Mouse (Mus musculus) hindbrain, embryonic 14.5 days (tissue): ENCODE data around the gene Nfib. TPM values are rescaled to one million over a fixed set of nuclear protein-coding genes. Genes with fewer than 3 reads are reported as not detected.
A peak's percentile ranks its signal among the peaks of the same experiment; 100 is the strongest.

Source experiments
- ATAC-seq: fragments of 200-750 bp; cut with Nextera tagmentation; 2 replicates; pipeline ENCODE4 v1.8.0; 2017; ENCODE audit warnings: moderate number of reproducible peaks, mild to moderate bottlenecking, moderate TSS enrichment, moderate library complexity; ENCODE audit not compliant: low FRiP score
- DNase-seq: peaks from one replicate; pipeline ENCODE4 v3.0.0-alpha.2; 2015; ENCODE audit warnings: low spot score
- H3K27ac ChIP-seq: fragments of 300-500 bp; sonication (generic); 2 replicates; pipeline ENCODE4 v1.5.1; 2014; ENCODE audit warnings: mild to moderate bottlenecking, moderate library complexity
- H3K27me3 ChIP-seq: fragments of 300-500 bp; sonication (generic); 2 replicates; pipeline ENCODE4 v1.6.1; 2014; ENCODE audit warnings: mild to moderate bottlenecking, low read length, mixed read lengths; ENCODE audit not compliant: control insufficient read depth, insufficient read depth
- H3K36me3 ChIP-seq: fragments of 300-500 bp; sonication (generic); replicated peaks from 2 replicates; pipeline ENCODE4 v1.6.1; 2014; ENCODE audit not compliant: control insufficient read depth, insufficient read depth
- H3K4me1 ChIP-seq: fragments of 300-500 bp; sonication (generic); replicated peaks from 2 replicates; pipeline ENCODE4 v1.6.1; 2014; ENCODE audit warnings: antibody characterized with exemption, low read length, mixed read lengths; ENCODE audit not compliant: control insufficient read depth, insufficient read depth
- H3K4me2 ChIP-seq: fragments of 300-500 bp; sonication (generic); replicated peaks from 2 replicates; pipeline ENCODE4 v1.6.1; 2014; ENCODE audit warnings: mild to moderate bottlenecking, moderate library complexity
- H3K4me3 ChIP-seq: fragments of 300-500 bp; sonication (generic); replicated peaks from 2 replicates; pipeline ENCODE4 v1.5.1; 2014; ENCODE audit warnings: mild to moderate bottlenecking, low read length
- H3K9ac ChIP-seq: fragments of 300-500 bp; sonication (generic); 2 replicates; pipeline ENCODE4 v1.6.1; 2014
- H3K9me3 ChIP-seq: fragments of 300-500 bp; sonication (generic); 2 replicates; pipeline ENCODE4 v1.6.1; 2016; ENCODE audit warnings: low read length; ENCODE audit not compliant: control insufficient read depth
- WGBS: fragments of 180-500 bp; shearing (Covaris S2); extraction: QIAGEN DNeasy Blood & Tissue Kit; methylation state at CpG from one replicate; pipeline ENCODE4 v1.1.7; 2014; 5-methylcytosine and 5-hydroxymethylcytosine counted together
- polyA plus RNA-seq: library from polyadenylated mRNA; unstranded; fragments of >200 nt; fragmentation: Nextera tagmentation; extraction: Ambion mirVana; gene quantifications from 2 replicates; pipeline ENCODE4 v1.2.1, GENCODE M21; 2014

The Nfib gene
- polyA plus RNA-seq, 1 experiment from 2014 or later: 90.8 TPM

GRCm38 (mm10) chr4:82402666-82403065 lies 302.9 kb downstream of the Nfib start:
- Histone ChIP-seq H3K36me3 (no peaks in the 10 kb centered on the region), H3K27me3 (no peaks in the 10 kb centered on the region), H3K9me3 (no peaks in the 10 kb centered on the region), H3K4me3 (no peak overlapping the region), H3K4me2 (no peak overlapping the region), H3K9ac (no peak overlapping the region), H3K4me1 (peaks cover 16% of the 10 kb centered on the region), H3K27ac (no peak overlapping the region)
- ATAC-seq (no peak), DNase-seq (no peak)
- WGBS: 95% methylated on average over 9 of the region's 9 CpGs

- no peaks in the 10 kb centered on the region for H3K36me3 ChIP-seq
- H3K4me2 ChIP-seq: no peak overlapping the region
- DNase-seq (no peak), ATAC-seq (no peak)
- H3K4me3 ChIP-seq: no peak overlapping the region
- no peak overlapping the region for H3K27ac ChIP-seq
- WGBS: 13% methylated on average over 3 of the region's 3 CpGs
- no peaks in the 10 kb centered on the region for H3K27me3 ChIP-seq
- H3K4me1 ChIP-seq: peaks cover 15% of the 10 kb centered on the region; the same call in 1 of the 2 replicates
- no peaks in the 10 kb centered on the region for H3K9me3 ChIP-seq
- H3K9ac ChIP-seq: no peak overlapping the region
Measured at GRCm38 (mm10) chr4:82401450-82402061, 304.0 kb downstream of the Nfib start.

- peak overlapping the region; percentile 55; the same call in 1 of the 2 replicates for H3K27ac ChIP-seq
- no peak for ATAC-seq
- no peak for DNase-seq
- WGBS: 12% methylated on average over 5 of the region's 5 CpGs
- H3K27me3 ChIP-seq: no peaks in the 10 kb centered on the region
- H3K9ac ChIP-seq: no peak overlapping the region
- no peak overlapping the region for H3K4me2 ChIP-seq
- no peaks in the 10 kb centered on the region for H3K9me3 ChIP-seq
- H3K4me3 ChIP-seq: no peak overlapping the region
- peaks cover 15% of the 10 kb centered on the region; the same call in 1 of the 2 replicates for H3K4me1 ChIP-seq
- H3K36me3 ChIP-seq: no peaks in the 10 kb centered on the region
Measured at GRCm38 (mm10) chr4:82400536-82400935, 305.0 kb downstream of the Nfib start.

- H3K4me1 ChIP-seq: peaks cover 13% of the 10 kb centered on the region; the same call in 1 of the 2 replicates
- 0 out of 2 replicates have a peak overlapping the region, but pooled peaks have one; percentile 55 for H3K27ac ChIP-seq
- ATAC-seq (peak; percentile 58; the same call in 1 of the 2 replicates), DNase-seq (peak; percentile 56)
- H3K36me3 ChIP-seq: no peaks in the 10 kb centered on the region
- H3K4me3 ChIP-seq: no peak overlapping the region
- H3K9ac ChIP-seq: no peak overlapping the region
- H3K27me3 ChIP-seq: no peaks in the 10 kb centered on the region
- WGBS: 52% methylated on average over 11 of the region's 11 CpGs
- H3K4me2 ChIP-seq: no peak overlapping the region
- H3K9me3 ChIP-seq: no peaks in the 10 kb centered on the region
Measured at GRCm38 (mm10) chr4:82399406-82400380, 305.9 kb downstream of the Nfib start.

GRCm38 (mm10) chr4:82398282-82398681 lies 307.3 kb downstream of the Nfib start:
- ATAC-seq: no peak
- 87% methylated on average over 2 of the region's 2 CpGs for WGBS
- Histone ChIP-seq H3K9me3 (no peaks in the 10 kb centered on the region), H3K4me3 (no peak overlapping the region), H3K27ac (no peak overlapping the region), H3K27me3 (no peaks in the 10 kb centered on the region), H3K36me3 (no peaks in the 10 kb centered on the region), H3K9ac (no peak overlapping the region), H3K4me1 (peaks cover 13% of the 10 kb centered on the region; the same call in 1 of the 2 replicates), H3K4me2 (no peak overlapping the region)
- DNase-seq: no peak

- no peak overlapping the region for H3K27ac ChIP-seq
- H3K9me3 ChIP-seq: no peaks in the 10 kb centered on the region
- H3K4me1 ChIP-seq: peaks cover 8% of the 10 kb centered on the region; the same call in 1 of the 2 replicates
- no peaks in the 10 kb centered on the region for H3K36me3 ChIP-seq
- H3K4me3 ChIP-seq: no peak overlapping the region
- no peak overlapping the region for H3K4me2 ChIP-seq
- ATAC-seq (no peak), DNase-seq (no peak)
- no peak overlapping the region for H3K9ac ChIP-seq
- 91% methylated on average over 2 of the region's 2 CpGs for WGBS
- H3K27me3 ChIP-seq: no peaks in the 10 kb centered on the region
Measured at GRCm38 (mm10) chr4:82396805-82397204, 308.7 kb downstream of the Nfib start.

- DNase-seq (no peak), ATAC-seq (no peak)
- 75% methylated on average over 4 of the region's 4 CpGs for WGBS
- no peaks in the 10 kb centered on the region for H3K27me3 ChIP-seq
- no peak overlapping the region for H3K9ac ChIP-seq
- no peaks in the 10 kb centered on the region for H3K9me3 ChIP-seq
- 0 out of 2 replicates have a peak, but pooled peaks cover 8% of the 10 kb centered on the region for H3K4me1 ChIP-seq
- H3K4me2 ChIP-seq: no peak overlapping the region
- no peaks in the 10 kb centered on the region for H3K36me3 ChIP-seq
- no peak overlapping the region for H3K27ac ChIP-seq
- no peak overlapping the region for H3K4me3 ChIP-seq
Measured at GRCm38 (mm10) chr4:82396003-82396402, 309.5 kb downstream of the Nfib start.

- ATAC-seq (no peak), DNase-seq (no peak)
- Histone ChIP-seq H3K4me1 (no peaks in the 10 kb centered on the region), H3K9me3 (no peaks in the 10 kb centered on the region), H3K27me3 (no peaks in the 10 kb centered on the region), H3K27ac (no peak overlapping the region), H3K4me2 (no peak overlapping the region), H3K36me3 (no peaks in the 10 kb centered on the region), H3K4me3 (no peak overlapping the region), H3K9ac (no peak overlapping the region)
- WGBS: 78% methylated on average over 4 of the region's 4 CpGs
Measured at GRCm38 (mm10) chr4:82394346-82394745, 311.2 kb downstream of the Nfib start.

GRCm38 (mm10) chr4:82393021-82393420 lies 312.5 kb downstream of the Nfib start:
- ATAC-seq (no peak), DNase-seq (no peak)
- Histone ChIP-seq H3K4me2 (no peak overlapping the region), H3K9me3 (no peaks in the 10 kb centered on the region), H3K4me1 (no peaks in the 10 kb centered on the region), H3K27ac (no peak overlapping the region), H3K9ac (no peak overlapping the region), H3K4me3 (no peak overlapping the region), H3K36me3 (no peaks in the 10 kb centered on the region), H3K27me3 (no peaks in the 10 kb centered on the region)
- WGBS: 85% methylated on average over 4 of the region's 4 CpGs
